Mouse (Mus musculus) forebrain, postnatal 0 days (tissue): ENCODE results near the gene Arl4c. TPM values are rescaled to one million over a fixed set of nuclear protein-coding genes. Genes with fewer than 3 reads are reported as not detected.
"Not testable (repeated sequence)": the region's sequence is repeated elsewhere in the genome, so short reads cannot be mapped to it uniquely, and the experiment has no call there.

Experiments used
- ATAC-seq: fragments of 200-750 bp; cut with Nextera tagmentation; 2 replicates; pipeline ENCODE4 v1.8.0; 2017; ENCODE audit warnings: mild to moderate bottlenecking, moderate library complexity
- DNase-seq: peaks from one replicate; pipeline ENCODE4 v3.0.0-alpha.2; 2015
- H3K27ac ChIP-seq: fragments of 300-500 bp; sonication (generic); 2 replicates; pipeline ENCODE4 v1.5.1; 2014; ENCODE audit warnings: low read depth, mild to moderate bottlenecking, antibody characterized with exemption, low read length, moderate library complexity, mixed read lengths
- H3K27me3 ChIP-seq: fragments of 300-500 bp; sonication (generic); 2 replicates; pipeline ENCODE4 v1.6.1; 2014; ENCODE audit warnings: mild to moderate bottlenecking, low read length, mixed read lengths; ENCODE audit not compliant: insufficient read depth
- H3K36me3 ChIP-seq: fragments of 300-500 bp; sonication (generic); 2 replicates; pipeline ENCODE4 v1.6.1; 2014; ENCODE audit warnings: mild to moderate bottlenecking, moderate library complexity; ENCODE audit not compliant: insufficient read depth
- H3K4me1 ChIP-seq: fragments of 300-500 bp; sonication (generic); 2 replicates; pipeline ENCODE4 v1.6.1; 2014; ENCODE audit warnings: antibody characterized with exemption; ENCODE audit not compliant: insufficient read depth
- H3K4me2 ChIP-seq: fragments of 300-500 bp; sonication (generic); 2 replicates; pipeline ENCODE4 v1.6.1; 2014; ENCODE audit warnings: low read depth, mild to moderate bottlenecking, moderate library complexity
- H3K4me3 ChIP-seq: fragments of 300-500 bp; sonication (generic); 2 replicates; pipeline ENCODE4 v1.5.1; 2014; ENCODE audit warnings: low read depth, low read length, mixed read lengths
- H3K9ac ChIP-seq: fragments of 300-500 bp; sonication (generic); 2 replicates; pipeline ENCODE4 v1.6.1; 2014; ENCODE audit warnings: mild to moderate bottlenecking
- H3K9me3 ChIP-seq: fragments of 300-500 bp; sonication (generic); 2 replicates; pipeline ENCODE4 v1.6.1; 2016; ENCODE audit warnings: low read length
- CTCF ChIP-seq: sonication (generic); IDR thresholded peaks from 2 replicates; pipeline ENCODE4 v1.5.1; 2016; ENCODE audit warnings: antibody characterized with exemption, control low read depth, low read depth
- WGBS: fragments of 180-500 bp; shearing (Covaris S2); extraction: QIAGEN DNeasy Blood & Tissue Kit; methylation state at CpG from one replicate; pipeline ENCODE4 v1.1.7; 2014; 5-methylcytosine and 5-hydroxymethylcytosine counted together
- polyA plus RNA-seq: library from polyadenylated mRNA; unstranded; fragments of >200 nt; fragmentation: Nextera tagmentation; extraction: Ambion mirVana; gene quantifications from 2 replicates; pipeline ENCODE4 v1.2.1, GENCODE M21; 2015
- total RNA-seq: library from RNA; depleted of rRNA; stranded (reverse); fragments of >200 nt; gene quantifications from 2 replicates; pipeline ENCODE4 v1.2.3, GENCODE M21; 2014

Arl4c gene
- total and polyA plus RNA-seq, 2 experiments from 2014 or later, result 40.2 to 106 TPM

GRCm38 (mm10) chr1:88641194-88641593 lies 60.8 kb downstream of the Arl4c start:
- H3K9me3 ChIP-seq, result no peaks in the 10 kb centered on the region
- WGBS, result 97% methylated on average over 3 of the region's 3 CpGs
- H3K27ac ChIP-seq, result no peak overlapping the region
- H3K9ac ChIP-seq, result no peak overlapping the region
- no peaks in the 10 kb centered on the region for H3K4me1 ChIP-seq
- no peak overlapping the region for H3K4me3 ChIP-seq
- no peak overlapping the region for H3K4me2 ChIP-seq
- H3K27me3 ChIP-seq, result no peaks in the 10 kb centered on the region; the same call in 1 of the 2 replicates
- no peak for TF ChIP-seq CTCF
- DNase-seq (no peak), ATAC-seq (no peak)
- no peaks in the 10 kb centered on the region for H3K36me3 ChIP-seq

GRCm38 (mm10) chr1:88639432-88640281 lies 62.4 kb downstream of the Arl4c start:
- no peaks in the 10 kb centered on the region for H3K4me1 ChIP-seq
- 36% methylated on average over 10 of the region's 10 CpGs for WGBS
- no peak overlapping the region for H3K27ac ChIP-seq
- H3K9me3 ChIP-seq, result no peaks in the 10 kb centered on the region
- H3K9ac ChIP-seq, result no peak overlapping the region
- ATAC-seq, result no peak
- H3K27me3 ChIP-seq, result no peaks in the 10 kb centered on the region; the same call in 1 of the 2 replicates
- no peak for TF ChIP-seq CTCF
- H3K4me3 ChIP-seq, result no peak overlapping the region
- H3K36me3 ChIP-seq, result no peaks in the 10 kb centered on the region
- no peak overlapping the region for H3K4me2 ChIP-seq
- no peak for DNase-seq

DNA sequence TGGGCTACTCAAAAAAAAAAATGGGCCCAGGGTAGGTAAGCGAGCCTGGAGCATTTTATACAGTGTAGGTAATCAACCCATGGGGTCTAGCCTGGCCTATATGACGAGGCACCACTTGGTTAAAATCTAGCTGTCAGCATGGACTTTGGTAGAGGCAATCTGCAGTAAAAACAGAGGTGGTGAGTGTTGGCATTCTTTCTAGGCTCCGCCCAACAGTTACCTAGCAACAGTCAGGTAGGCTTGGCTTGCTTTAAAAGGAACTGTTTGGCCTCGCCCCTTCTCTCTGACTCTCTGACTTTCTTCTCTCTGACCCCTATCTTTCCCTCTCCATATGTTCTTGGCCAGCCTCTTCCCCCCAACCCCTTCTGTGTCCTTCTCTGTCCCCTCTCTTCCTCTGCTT lies 63.4 kb downstream of the Arl4c start:
- 80% methylated on average over 4 of the region's 4 CpGs for WGBS
- Histone ChIP-seq H3K9me3 (no peaks in the 10 kb centered on the region), H3K27ac (no peak overlapping the region), H3K27me3 (no peaks in the 10 kb centered on the region; the same call in 1 of the 2 replicates), H3K4me3 (no peak overlapping the region), H3K4me2 (no peak overlapping the region), H3K9ac (no peak overlapping the region), H3K36me3 (no peaks in the 10 kb centered on the region), H3K4me1 (no peaks in the 10 kb centered on the region)
- no peak for TF ChIP-seq CTCF
- no peak for DNase-seq
- no peak for ATAC-seq

DNA sequence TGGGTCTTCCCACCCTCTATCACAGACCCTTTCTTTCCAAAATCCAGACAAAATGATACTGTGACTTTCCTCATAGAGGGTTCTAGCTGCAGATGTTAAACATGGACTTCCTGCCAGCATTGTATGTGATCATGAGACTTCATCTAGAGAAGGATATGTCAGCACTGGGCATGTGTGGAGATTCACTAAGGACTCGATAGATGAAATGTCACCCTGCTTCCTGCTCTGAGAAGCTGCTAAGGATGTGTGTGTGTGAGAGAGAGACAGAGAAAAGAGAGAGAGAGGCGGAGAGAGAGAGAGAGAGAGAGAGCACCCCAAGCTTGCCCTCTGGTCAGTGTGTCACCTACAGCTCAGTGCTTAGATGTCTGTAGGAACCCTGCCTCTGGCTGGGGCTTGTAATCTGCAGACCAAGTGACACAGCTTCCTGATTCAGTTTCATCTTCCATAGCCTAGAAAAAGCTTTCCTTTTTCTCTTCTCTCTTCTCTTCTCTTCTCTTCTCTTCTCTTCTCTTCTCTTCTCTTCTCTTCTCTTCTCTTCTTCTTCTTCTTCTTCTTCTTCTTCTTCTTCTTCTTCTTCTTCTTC lies 65.4 kb downstream of the Arl4c start:
- not testable (repeated sequence) for H3K27ac ChIP-seq, H3K4me3 ChIP-seq, ATAC-seq, H3K9ac ChIP-seq, H3K27me3 ChIP-seq, H3K36me3 ChIP-seq, DNase-seq, H3K4me1 ChIP-seq, H3K9me3 ChIP-seq, H3K4me2 ChIP-seq
- WGBS, result 90% methylated on average over 2 of the region's 2 CpGs

GRCm38 (mm10) chr1:88635659-88636058 lies 66.4 kb downstream of the Arl4c start:
- Histone ChIP-seq H3K4me1 (no peaks in the 10 kb centered on the region), H3K4me3 (no peak overlapping the region), H3K27ac (no peak overlapping the region), H3K27me3 (no peaks in the 10 kb centered on the region; the same call in 1 of the 2 replicates), H3K9me3 (no peaks in the 10 kb centered on the region), H3K4me2 (no peak overlapping the region), H3K36me3 (no peaks in the 10 kb centered on the region), H3K9ac (no peak overlapping the region)
- no peak for DNase-seq
- 88% methylated on average over 12 of the region's 12 CpGs for WGBS
- ATAC-seq, result no peak
- TF ChIP-seq CTCF, result no peak

- Histone ChIP-seq H3K4me1 (no peaks in the 10 kb centered on the region), H3K4me2 (no peak overlapping the region), H3K9me3 (no peaks in the 10 kb centered on the region), H3K9ac (no peak overlapping the region), H3K27me3 (no peaks in the 10 kb centered on the region), H3K36me3 (no peaks in the 10 kb centered on the region), H3K27ac (no peak overlapping the region), H3K4me3 (no peak overlapping the region)
- ATAC-seq, result no peak
- DNase-seq, result no peak
- 65% methylated on average over 6 of the region's 6 CpGs for whole genome bisulfite sequencing
- TF ChIP-seq CTCF, result no peak
Measured at GRCm38 (mm10) chr1:88632851-88633250, 69.2 kb downstream of the Arl4c start.

- DNase-seq (no peak), ATAC-seq (no peak)
- WGBS, result 6% methylated on average over 2 of the region's 2 CpGs
- Histone ChIP-seq H3K4me2 (no peak overlapping the region), H3K27ac (no peak overlapping the region), H3K36me3 (no peaks in the 10 kb centered on the region), H3K4me1 (no peaks in the 10 kb centered on the region), H3K9ac (no peak overlapping the region), H3K4me3 (no peak overlapping the region), H3K27me3 (no peaks in the 10 kb centered on the region), H3K9me3 (no peaks in the 10 kb centered on the region)
- no peak for TF ChIP-seq CTCF
Measured at GRCm38 (mm10) chr1:88629966-88630488, 72.0 kb downstream of the Arl4c start.
